In the genomic region with DNA sequence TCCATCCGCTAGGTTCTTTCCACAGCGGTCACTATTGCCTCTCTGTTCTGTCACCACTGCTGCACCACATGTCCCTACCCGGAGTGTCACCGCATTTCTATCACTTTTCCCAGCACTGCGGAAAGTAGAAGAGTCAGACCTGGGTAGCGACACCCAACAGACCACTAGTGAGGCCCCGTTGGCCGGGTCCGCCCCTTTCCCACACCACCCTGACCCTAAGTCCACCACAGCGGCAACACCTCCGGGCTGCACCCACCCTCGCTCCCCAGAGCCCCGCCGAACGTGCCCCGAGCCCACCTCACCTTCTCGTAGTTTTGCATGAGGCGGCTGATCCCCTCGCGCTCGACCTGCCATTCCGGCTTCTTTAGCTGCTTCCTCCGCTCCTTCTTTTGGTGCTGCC, we compare ENCODE assay signal across 8 mouse cellular contexts. TPM values are rescaled to one million over a fixed set of nuclear protein-coding genes. Genes with fewer than 3 reads are reported as not detected.
A peak's percentile ranks its signal among the peaks of the same experiment; 100 is the strongest.
DNase-seq lines count a peak whose midpoint lies in the region; ATAC-seq and TF ChIP-seq lines count a peak whose summit lies in the region.

No protein-coding gene starts in this region.

- H3K36me3 ChIP-seq in kidney, postnatal 0 days (ENCODE audit: insufficient read depth, low read length): no peaks in the 10 kb centered on the region
- H3K36me3 ChIP-seq in forebrain, postnatal 0 days (ENCODE audit: insufficient read depth): no peaks in the 10 kb centered on the region
- no peaks in the 10 kb centered on the region for H3K36me3 ChIP-seq in liver, embryonic 15.5 days (replicated peaks)
- no peaks in the 10 kb centered on the region for H3K36me3 ChIP-seq in stomach, postnatal 0 days (ENCODE audit: control insufficient read depth, insufficient read depth, low read length)

- H3K9me3 ChIP-seq in kidney, postnatal 0 days (replicated peaks; ENCODE audit: low read length): no peaks in the 10 kb centered on the region
- no peaks in the 10 kb centered on the region for H3K9me3 ChIP-seq in forebrain, postnatal 0 days (ENCODE audit: low read length)
- H3K9me3 ChIP-seq in liver, embryonic 15.5 days (replicated peaks): no peaks in the 10 kb centered on the region
- H3K9me3 ChIP-seq in stomach, postnatal 0 days (ENCODE audit: control insufficient read depth, low read length): no peaks in the 10 kb centered on the region

- WGBS in kidney, postnatal 0 days: under 1% methylated on average over 23 of the region's 23 CpGs
- 1% methylated on average over 23 of the region's 23 CpGs for WGBS in bone marrow, adult 2 months
- WGBS in forebrain, postnatal 0 days: under 1% methylated on average over 23 of the region's 23 CpGs
- under 1% methylated on average over 23 of the region's 23 CpGs for WGBS in liver, embryonic 15.5 days (ENCODE audit: insufficient replicate concordance)
- under 1% methylated on average over 22 of the region's 23 CpGs for WGBS in stomach, postnatal 0 days

- peak overlapping the region; percentile 27; the same call in 1 of the 2 replicates for H3K27ac ChIP-seq in kidney, postnatal 0 days
- no peak overlapping the region for H3K27ac ChIP-seq in bone marrow, adult 2 months (ENCODE audit: control insufficient read depth, insufficient read depth, low read depth, low read length, poor library complexity)
- peak overlapping the region; percentile 22; the same call in 1 of the 2 replicates for H3K27ac ChIP-seq in forebrain, postnatal 0 days (ENCODE audit: low read depth, low read length)
- H3K27ac ChIP-seq in liver, embryonic 15.5 days (replicated peaks): no peak overlapping the region
- 0 out of 2 replicates have a peak overlapping the region, but pooled peaks have one; percentile 13 for H3K27ac ChIP-seq in stomach, postnatal 0 days (replicated peaks)

- H3K4me3 ChIP-seq in kidney, postnatal 0 days (replicated peaks; ENCODE audit: low read depth, low read length): peak overlapping the region; percentile 86
- peak overlapping the region; percentile 71 for H3K4me3 ChIP-seq in bone marrow, adult 2 months (replicated peaks; ENCODE audit: control insufficient read depth, low read depth, low read length)
- H3K4me3 ChIP-seq in forebrain, postnatal 0 days (ENCODE audit: low read depth, low read length): peak overlapping the region; percentile 78
- H3K4me3 ChIP-seq in liver, embryonic 15.5 days (replicated peaks): peak overlapping the region; percentile 75
- H3K4me3 ChIP-seq in stomach, postnatal 0 days (ENCODE audit: low read depth, low read length): peak overlapping the region; percentile 88

- H3K27me3 ChIP-seq in kidney, postnatal 0 days (ENCODE audit: insufficient read depth, low read length): no peaks in the 10 kb centered on the region
- H3K27me3 ChIP-seq in forebrain, postnatal 0 days (ENCODE audit: insufficient read depth, low read length): no peaks in the 10 kb centered on the region
- no peaks in the 10 kb centered on the region for H3K27me3 ChIP-seq in liver, embryonic 15.5 days
- H3K27me3 ChIP-seq in stomach, postnatal 0 days (ENCODE audit: control insufficient read depth, insufficient read depth, low read length): no peaks in the 10 kb centered on the region

- no peak for TF ChIP-seq POLR2A in bone marrow, adult 2 months (IDR thresholded peaks at IDR 0.05; ENCODE audit: borderline replicate concordance, control insufficient read depth, low read depth, low read length)

- TF ChIP-seq CTCF in kidney, postnatal 0 days (IDR thresholded peaks at IDR 0.05; ENCODE audit: low read depth): no peak
- TF ChIP-seq CTCF in bone marrow, adult 2 months (IDR thresholded peaks at IDR 0.05; ENCODE audit: control insufficient read depth, insufficient read depth, low read length): no peak
- TF ChIP-seq CTCF in forebrain, postnatal 0 days (IDR thresholded peaks at IDR 0.05; ENCODE audit: low read depth): no peak
- TF ChIP-seq CTCF in stomach, postnatal 0 days (IDR thresholded peaks at IDR 0.05; ENCODE audit: low read depth): no peak

- peak; percentile 52 for ATAC-seq in kidney, postnatal 0 days (replicated peaks; ENCODE audit: low FRiP score, low read depth)
- peak; percentile 30 for ATAC-seq in forebrain, postnatal 0 days
- peak; percentile 37 for ATAC-seq in liver, embryonic 15.5 days (ENCODE audit: insufficient read depth)
- ATAC-seq in stomach, postnatal 0 days (ENCODE audit: low FRiP score, low TSS enrichment): peak; percentile 30

- H3K4me1 ChIP-seq in kidney, postnatal 0 days (replicated peaks; ENCODE audit: insufficient read depth, low read length): no peaks in the 10 kb centered on the region
- H3K4me1 ChIP-seq in bone marrow, adult 2 months (ENCODE audit: control insufficient read depth, insufficient read depth, low read length): peaks cover 1% of the 10 kb centered on the region; the same call in 1 of the 2 replicates
- H3K4me1 ChIP-seq in forebrain, postnatal 0 days (ENCODE audit: insufficient read depth): peaks cover 9% of the 10 kb centered on the region
- peaks cover 11% of the 10 kb centered on the region for H3K4me1 ChIP-seq in liver, embryonic 15.5 days (replicated peaks)
- peaks cover 3% of the 10 kb centered on the region for H3K4me1 ChIP-seq in stomach, postnatal 0 days (replicated peaks; ENCODE audit: control insufficient read depth, insufficient read depth)

- DNase-seq in kidney, postnatal 0 days (ENCODE audit: low spot score): no peak
- no peak for DNase-seq in kidney, postnatal 4 days
- DNase-seq in forebrain, postnatal 0 days: no peak
- no peak for DNase-seq in stomach, postnatal 0 days (ENCODE audit: low spot score)
- DNase-seq in cerebellum, adult 8-10 months: no peak
- DNase-seq in gastrocnemius, postnatal 25 days: no peak

- H3K4me2 ChIP-seq in kidney, postnatal 0 days (ENCODE audit: low read length): peak overlapping the region; percentile 87
- peak overlapping the region; percentile 77 for H3K4me2 ChIP-seq in forebrain, postnatal 0 days (ENCODE audit: low read depth)
- H3K4me2 ChIP-seq in liver, embryonic 15.5 days: peak overlapping the region; percentile 94
- H3K4me2 ChIP-seq in stomach, postnatal 0 days (replicated peaks; ENCODE audit: low read depth): peak overlapping the region; percentile 94

- no peak for TF ChIP-seq EP300 in stomach, postnatal 0 days (optimal IDR thresholded peaks at IDR 0.05)

- peak overlapping the region; percentile 72 for H3K9ac ChIP-seq in kidney, postnatal 0 days (ENCODE audit: low read depth, low read length)
- peak overlapping the region; percentile 69 for H3K9ac ChIP-seq in forebrain, postnatal 0 days
- H3K9ac ChIP-seq in liver, embryonic 15.5 days: peak overlapping the region; percentile 63
- H3K9ac ChIP-seq in stomach, postnatal 0 days (ENCODE audit: low read length): peak overlapping the region; percentile 79

RNA-seq across cellular contexts. Expression of a gene that starts 0.3 kb away (rescaled TPM):
- polyA plus RNA-seq in kidney, postnatal 0 days (2015; fragmentation: Nextera tagmentation; extraction: Ambion mirVana): 26.6 and 27.2 TPM in 2 replicates
- polyA plus RNA-seq in bone marrow, adult 2 months (2011; ENCODE audit: insufficient read depth, insufficient read length, low replicate concordance, missing spikeins): 7.2 and 11.2 TPM in 2 replicates
- 12.6 and 15.2 TPM in 2 replicates for total RNA-seq in forebrain, postnatal 0 days (2014; rRNA removed)
- polyA plus RNA-seq in forebrain, postnatal 0 days (2015; fragmentation: Nextera tagmentation; extraction: Ambion mirVana): 14.8 and 18.2 TPM in 2 replicates
- polyA plus RNA-seq in liver, embryonic 15.5 days (2015; fragmentation: Nextera tagmentation; extraction: Ambion mirVana): 10.7 and 11.0 TPM in 2 replicates
- 13.0 and 13.9 TPM in 2 replicates for polyA plus RNA-seq in stomach, postnatal 0 days (2015; fragmentation: Nextera tagmentation; extraction: Ambion mirVana)
- total RNA-seq in gastrocnemius, postnatal 25 days (2021): 1 to 10 TPM; 8.0 to 8.4 TPM

RNA-seq across cellular contexts. Expression of a gene that starts 54.0 kb away (rescaled TPM):
- 2.4 and 2.8 TPM in 2 replicates for polyA plus RNA-seq in kidney, postnatal 0 days (2015; fragmentation: Nextera tagmentation; extraction: Ambion mirVana)
- polyA plus RNA-seq in bone marrow, adult 2 months (2011; ENCODE audit: insufficient read depth, insufficient read length, low replicate concordance, missing spikeins): 0.57 and 0.80 TPM in 2 replicates
- 0.46 and 0.48 TPM in 2 replicates for total RNA-seq in forebrain, postnatal 0 days (2014; rRNA removed)
- 0.10 and 0.25 TPM in 2 replicates for polyA plus RNA-seq in forebrain, postnatal 0 days (2015; fragmentation: Nextera tagmentation; extraction: Ambion mirVana)
- polyA plus RNA-seq in liver, embryonic 15.5 days (2015; fragmentation: Nextera tagmentation; extraction: Ambion mirVana): 0.35 and 0.47 TPM in 2 replicates
- polyA plus RNA-seq in stomach, postnatal 0 days (2015; fragmentation: Nextera tagmentation; extraction: Ambion mirVana): 5.4 and 6.5 TPM in 2 replicates
- under 1 TPM; 0.54 to 0.95 TPM for total RNA-seq in gastrocnemius, postnatal 25 days (2021)

Comparison
In these comparisons a context has a peak if more than half of its experiments do, and no peak if none do; other contexts are left out.
1. H3K27ac ChIP-seq: peak in kidney, postnatal 0 days (single experiment), forebrain, postnatal 0 days (single experiment) and stomach, postnatal 0 days (single experiment); none in bone marrow, adult 2 months (single experiment) and liver, embryonic 15.5 days (single experiment).
2. Peak in every context shown above with its lines, with median percentiles within 50 percentile points of each other: ATAC-seq, H3K4me2 ChIP-seq, H3K4me3 ChIP-seq and H3K9ac ChIP-seq.